Mouse (Mus musculus) midbrain, embryonic 11.5 days (tissue): Measurements from ENCODE around the gene Gpr152. TPM values are rescaled to one million over a fixed set of nuclear protein-coding genes. Genes with fewer than 3 reads are reported as not detected.

Experiments used
- ATAC-seq: fragments of 200-750 bp; cut with Nextera tagmentation; 2 replicates; pipeline ENCODE4 v1.8.0; 2017; ENCODE audit warnings: moderate TSS enrichment, moderate library complexity; ENCODE audit not compliant: low FRiP score
- DNase-seq: peaks from one replicate; pipeline ENCODE4 v3.0.0; 2015; ENCODE audit warnings: low spot score; ENCODE audit errors: missing footprints
- H3K27ac ChIP-seq: fragments of 300-500 bp; sonication (generic); 2 replicates; pipeline ENCODE4 v1.5.1; 2014; ENCODE audit warnings: low read depth, low read length
- H3K27me3 ChIP-seq: fragments of 300-500 bp; sonication (generic); 2 replicates; pipeline ENCODE4 v1.6.1; 2014; ENCODE audit warnings: mild to moderate bottlenecking, low read length, moderate library complexity, mixed read lengths; ENCODE audit not compliant: control insufficient read depth, insufficient read depth
- H3K36me3 ChIP-seq: fragments of 300-500 bp; sonication (generic); 2 replicates; pipeline ENCODE4 v1.6.1; 2014; ENCODE audit warnings: mild to moderate bottlenecking, low read length, moderate library complexity, mixed read lengths; ENCODE audit not compliant: control insufficient read depth, insufficient read depth
- H3K4me1 ChIP-seq: fragments of 300-500 bp; sonication (generic); 2 replicates; pipeline ENCODE4 v1.6.1; 2014; ENCODE audit warnings: low read length; ENCODE audit not compliant: control insufficient read depth, insufficient read depth
- H3K4me2 ChIP-seq: fragments of 300-500 bp; sonication (generic); 2 replicates; pipeline ENCODE4 v1.6.1; 2014; ENCODE audit warnings: mild to moderate bottlenecking, moderate library complexity
- H3K4me3 ChIP-seq: fragments of 300-500 bp; sonication (generic); 2 replicates; pipeline ENCODE4 v1.5.1; 2014; ENCODE audit warnings: low read depth, low read length
- H3K9ac ChIP-seq: fragments of 300-500 bp; sonication (generic); 2 replicates; pipeline ENCODE4 v1.6.1; 2014; ENCODE audit warnings: low read length
- H3K9me3 ChIP-seq: fragments of 300-500 bp; sonication (generic); 2 replicates; pipeline ENCODE4 v1.6.1; 2016; ENCODE audit warnings: low read length; ENCODE audit not compliant: control insufficient read depth
- WGBS: fragments of 180-500 bp; shearing (Covaris S2); extraction: QIAGEN DNeasy Blood & Tissue Kit; methylation state at CpG from one replicate; pipeline ENCODE4 v1.1.7; 2014; 5-methylcytosine and 5-hydroxymethylcytosine counted together
- polyA plus RNA-seq: library from polyadenylated mRNA; unstranded; fragments of >200 nt; fragmentation: Nextera tagmentation; extraction: Ambion mirVana; gene quantifications from 2 replicates; pipeline ENCODE4 v1.2.1, GENCODE M21; 2014

The Gpr152 gene
- not detected in 2 replicates for polyA plus RNA-seq

DNA sequence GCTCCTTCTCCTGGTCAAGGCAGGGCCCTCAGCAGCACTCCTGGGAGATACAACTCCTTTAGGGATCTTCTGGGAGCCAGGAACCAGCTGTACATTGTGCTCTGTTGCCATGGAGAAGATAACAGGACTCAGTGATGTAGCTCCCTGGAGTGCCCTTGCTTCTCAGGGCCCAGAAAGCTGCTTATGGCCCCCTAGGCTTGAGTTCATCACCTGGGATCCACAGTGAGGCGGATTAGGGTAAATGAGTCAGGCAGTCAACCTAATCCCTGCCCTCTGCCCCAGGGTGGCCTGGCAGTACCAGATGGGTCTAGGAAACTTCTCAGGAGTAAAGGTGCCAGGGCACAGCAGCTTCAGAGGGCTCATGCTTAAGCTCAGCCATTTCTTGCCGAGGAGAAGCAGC is at the start of gene Gpr152:
TSS of gene Gpr152 (plus strand) at position 342 of the 400 bp plus-strand sequence.
- no peak within 1 kb of the TSS for H3K9ac ChIP-seq
- no peak within 1 kb of the TSS for H3K4me3 ChIP-seq
- DNase-seq (no peak), ATAC-seq (no peak)
- no peaks in the 10 kb centered on the region for H3K9me3 ChIP-seq
- H3K36me3 ChIP-seq = no peaks in the 10 kb centered on the region
- no peaks in the 10 kb centered on the region for H3K4me1 ChIP-seq
- 69% methylated on average over 2 of the region's 2 CpGs for WGBS
- H3K4me2 ChIP-seq = no peak within 1 kb of the TSS
- H3K27me3 ChIP-seq = no peaks in the 10 kb centered on the region
- no peak within 1 kb of the TSS for H3K27ac ChIP-seq

- Histone ChIP-seq H3K27me3 (no peaks in the 10 kb centered on the region), H3K27ac (no peak overlapping the region), H3K9ac (no peak overlapping the region), H3K36me3 (no peaks in the 10 kb centered on the region), H3K4me2 (no peak overlapping the region), H3K4me1 (no peaks in the 10 kb centered on the region), H3K9me3 (no peaks in the 10 kb centered on the region), H3K4me3 (no peak overlapping the region)
- DNase-seq (no peak), ATAC-seq (no peak)
- WGBS = 85% methylated on average over 3 of the region's 3 CpGs
Observed at GRCm38 (mm10) chr19:4090446-4090845, 49.1 kb upstream of the Gpr152 start.

GRCm38 (mm10) chr19:4091383-4091782 is 48.2 kb upstream of the Gpr152 start:
- Histone ChIP-seq H3K4me3 (no peak overlapping the region), H3K27me3 (no peaks in the 10 kb centered on the region), H3K9ac (no peak overlapping the region), H3K27ac (no peak overlapping the region), H3K9me3 (no peaks in the 10 kb centered on the region), H3K36me3 (no peaks in the 10 kb centered on the region), H3K4me1 (no peaks in the 10 kb centered on the region; the same call in 1 of the 2 replicates), H3K4me2 (no peak overlapping the region)
- WGBS = 68% methylated on average over 2 of the region's 2 CpGs
- ATAC-seq (no peak), DNase-seq (no peak)

GRCm38 (mm10) chr19:4092750-4093149 is 46.8 kb upstream of the Gpr152 start:
- ATAC-seq = no peak
- Histone ChIP-seq H3K4me2 (no peak overlapping the region), H3K4me3 (no peak overlapping the region), H3K4me1 (peaks cover 3% of the 10 kb centered on the region), H3K27ac (no peak overlapping the region), H3K9ac (no peak overlapping the region), H3K27me3 (no peaks in the 10 kb centered on the region), H3K36me3 (no peaks in the 10 kb centered on the region), H3K9me3 (no peaks in the 10 kb centered on the region)
- DNase-seq = no peak
- 91% methylated on average over 3 of the region's 3 CpGs for WGBS

GRCm38 (mm10) chr19:4093772-4094171 is 45.8 kb upstream of the Gpr152 start:
- Histone ChIP-seq H3K9ac (no peak overlapping the region), H3K9me3 (no peaks in the 10 kb centered on the region), H3K36me3 (no peaks in the 10 kb centered on the region), H3K4me3 (no peak overlapping the region), H3K4me1 (peaks cover 5% of the 10 kb centered on the region), H3K27ac (no peak overlapping the region), H3K4me2 (no peak overlapping the region), H3K27me3 (no peaks in the 10 kb centered on the region)
- ATAC-seq = no peak
- DNase-seq = no peak
- WGBS = 79% methylated on average over 7 of the region's 7 CpGs

DNA sequence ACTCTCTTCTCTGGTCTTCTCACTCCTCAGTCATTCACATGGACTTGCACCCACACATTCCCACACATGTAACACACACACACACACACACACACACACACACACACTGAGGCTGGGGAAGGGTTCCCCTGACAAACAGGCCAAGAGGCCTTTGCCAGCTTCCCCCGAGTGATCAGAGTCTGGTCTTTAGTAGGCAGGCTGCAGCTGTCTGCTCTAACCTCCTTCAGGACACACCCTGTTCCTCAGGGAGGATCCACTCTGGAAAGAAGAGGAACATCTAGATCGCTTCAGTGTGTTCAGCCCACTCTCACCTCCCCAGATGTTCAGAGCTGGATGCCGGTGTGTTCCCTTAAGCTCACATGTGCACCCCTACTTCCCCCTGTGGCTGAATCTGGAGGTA is 45.2 kb upstream of the Gpr152 start:
- no peak overlapping the region for H3K4me3 ChIP-seq
- no peak overlapping the region for H3K27ac ChIP-seq
- H3K4me2 ChIP-seq = no peak overlapping the region
- DNase-seq (no peak), ATAC-seq (no peak)
- H3K4me1 ChIP-seq = peaks cover 7% of the 10 kb centered on the region
- H3K36me3 ChIP-seq = no peaks in the 10 kb centered on the region
- H3K27me3 ChIP-seq = no peaks in the 10 kb centered on the region
- no peaks in the 10 kb centered on the region for H3K9me3 ChIP-seq
- H3K9ac ChIP-seq = no peak overlapping the region
- 78% methylated on average over 3 of the region's 3 CpGs for WGBS

- H3K4me1 ChIP-seq = peaks cover 12% of the 10 kb centered on the region
- no peak for ATAC-seq
- no peak overlapping the region for H3K4me3 ChIP-seq
- H3K9ac ChIP-seq = no peak overlapping the region
- DNase-seq = no peak
- H3K27me3 ChIP-seq = peaks cover 2% of the 10 kb centered on the region; the same call in 1 of the 2 replicates
- no peaks in the 10 kb centered on the region for H3K9me3 ChIP-seq
- 78% methylated on average over 5 of the region's 5 CpGs for WGBS
- H3K27ac ChIP-seq = no peak overlapping the region
- H3K4me2 ChIP-seq = no peak overlapping the region
- H3K36me3 ChIP-seq = no peaks in the 10 kb centered on the region
Observed at GRCm38 (mm10) chr19:4094774-4095303, 44.7 kb upstream of the Gpr152 start.

- WGBS = 77% methylated on average over 3 of the region's 3 CpGs
Observed at GRCm38 (mm10) chr19:4095802-4096201, 43.8 kb upstream of the Gpr152 start.

GRCm38 (mm10) chr19:4096642-4097440 is 42.7 kb upstream of the Gpr152 start, which contains the start of gene Cdk2ap2:
Gene Cdk2ap2 (plus strand): TSS chr19:4097182.
- Histone ChIP-seq H3K4me3 (peak within 1 kb of the TSS; percentile 64), H3K9ac (peak within 1 kb of the TSS; percentile 72), H3K4me2 (peak within 1 kb of the TSS; percentile 70), H3K36me3 (no peaks in the 10 kb centered on the region), H3K27ac (peak within 1 kb of the TSS; percentile 86), H3K4me1 (peaks cover 28% of the 10 kb centered on the region), H3K27me3 (peaks cover 18% of the 10 kb centered on the region), H3K9me3 (no peaks in the 10 kb centered on the region)
- ATAC-seq = peak; percentile 94
- peak; percentile 100 for DNase-seq
- under 1% methylated on average over 65 of the region's 65 CpGs for WGBS

More at GRCm38 (mm10) chr19:4095802-4096201, 43.8 kb upstream of the Gpr152 start:
- DNase-seq = peak; percentile 87
- Histone ChIP-seq H3K9me3 (no peaks in the 10 kb centered on the region), H3K4me1 (peaks cover 22% of the 10 kb centered on the region), H3K36me3 (no peaks in the 10 kb centered on the region), H3K27ac (no peak overlapping the region), H3K4me2 (peak overlapping the region; percentile 70; the same call in 1 of the 2 replicates), H3K4me3 (no peak overlapping the region), H3K27me3 (peaks cover 10% of the 10 kb centered on the region), H3K9ac (no peak overlapping the region)
- no peak for ATAC-seq
